Mouse (Mus musculus) erythroblast, embryonic 14.5 days (primary cell): ENCODE measurements around the gene Gabarap.

Source experiments
- GATA1 ChIP-seq: IDR thresholded peaks from 2 replicates; pipeline ENCODE4 v1.6.1; 2012; ENCODE audit warnings: low read length, inconsistent platforms, mixed read lengths
- TAL1 ChIP-seq: IDR thresholded peaks from 3 replicates; pipeline ENCODE4 v1.6.1; 2012; ENCODE audit warnings: low read length, inconsistent platforms, mixed read lengths

- TF ChIP-seq GATA1 (no peak), TAL1 (no peak)
Measured at GRCm38 (mm10) chr11:70028401-70029129, 37.6 kb downstream of the Gabarap start.
